Mouse (Mus musculus): ENCODE results near the gene Pde6b. TPM values are rescaled to one million over a fixed set of nuclear protein-coding genes. Genes with fewer than 3 reads are reported as not detected.

Pde6b gene
- polyA plus RNA-seq, 1 experiment from 2014 or later, result not detected

GRCm38 (mm10) chr5:108473737-108474136 is 85.5 kb downstream of the Pde6b start:
- H3K36me3 ChIP-seq (replicated peaks; ENCODE audit: control insufficient read depth, insufficient read depth, low read depth, low read length), result peaks cover 6% of the 10 kb centered on the region
- ATAC-seq (replicated peaks; ENCODE audit: insufficient number of reproducible peaks, low FRiP score, low TSS enrichment, low read depth) (no peak), DNase-seq (ENCODE audit: low spot score) (no peak)
- no peak overlapping the region for H3K27ac ChIP-seq (replicated peaks; ENCODE audit: low read depth, low read length)
- no peak overlapping the region for H3K4me2 ChIP-seq (ENCODE audit: low read depth, low read length)
- H3K27me3 ChIP-seq (ENCODE audit: control insufficient read depth, insufficient read depth, low read length), result no peaks in the 10 kb centered on the region
- WGBS, result 88% methylated on average over 4 of the region's 4 CpGs
- H3K9ac ChIP-seq (replicated peaks; ENCODE audit: low read length), result no peak overlapping the region
- no peak overlapping the region for H3K4me3 ChIP-seq (ENCODE audit: low read depth, low read length)
- no peaks in the 10 kb centered on the region for H3K9me3 ChIP-seq (replicated peaks; ENCODE audit: control insufficient read depth, low read length)
- H3K4me1 ChIP-seq (ENCODE audit: control insufficient read depth, insufficient read depth, low read length), result no peaks in the 10 kb centered on the region

GRCm38 (mm10) chr5:108475977-108476376 is 87.8 kb downstream of the Pde6b start:
- 87% methylated on average over 3 of the region's 3 CpGs for WGBS
- Histone ChIP-seq H3K4me2 (ENCODE audit: low read depth, low read length) (no peak overlapping the region), H3K27me3 (ENCODE audit: control insufficient read depth, insufficient read depth, low read length) (no peaks in the 10 kb centered on the region), H3K36me3 (replicated peaks; ENCODE audit: control insufficient read depth, insufficient read depth, low read depth, low read length) (peaks cover 6% of the 10 kb centered on the region), H3K9ac (replicated peaks; ENCODE audit: low read length) (no peak overlapping the region), H3K27ac (replicated peaks; ENCODE audit: low read depth, low read length) (no peak overlapping the region), H3K4me1 (ENCODE audit: control insufficient read depth, insufficient read depth, low read length) (no peaks in the 10 kb centered on the region), H3K9me3 (replicated peaks; ENCODE audit: control insufficient read depth, low read length) (no peaks in the 10 kb centered on the region), H3K4me3 (ENCODE audit: low read depth, low read length) (no peak overlapping the region)
- ATAC-seq (replicated peaks; ENCODE audit: insufficient number of reproducible peaks, low FRiP score, low TSS enrichment, low read depth), result no peak
- DNase-seq (ENCODE audit: low spot score), result no peak

Other genes with a start within 250 kb of the Pde6b start
- 59.0 and 65.7 TPM in 2 replicates for gene Dr1, start 119.5 kb upstream of the Pde6b start, polyA plus RNA-seq (2014; fragmentation: Nextera tagmentation; extraction: Ambion mirVana)
- 2.1 and 2.7 TPM in 2 replicates for gene Pigg, start 75.8 kb upstream of the Pde6b start, polyA plus RNA-seq (2014; fragmentation: Nextera tagmentation; extraction: Ambion mirVana)
- not detected in 2 replicates for gene Gm42517, start 20.5 kb upstream of the Pde6b start, polyA plus RNA-seq (2014; fragmentation: Nextera tagmentation; extraction: Ambion mirVana)
- 397 and 412 TPM in 2 replicates for gene Atp5k, start 46.1 kb downstream of the Pde6b start, polyA plus RNA-seq (2014; fragmentation: Nextera tagmentation; extraction: Ambion mirVana)
- 0.11 and 0.15 TPM in 2 replicates for gene Mfsd7a, start 60.5 kb downstream of the Pde6b start, polyA plus RNA-seq (2014; fragmentation: Nextera tagmentation; extraction: Ambion mirVana)
- gene Pcgf3, start 72.8 kb downstream of the Pde6b start, polyA plus RNA-seq (2014; fragmentation: Nextera tagmentation; extraction: Ambion mirVana), result 27.8 and 31.0 TPM in 2 replicates
- gene Cplx1, start 161.6 kb downstream of the Pde6b start, polyA plus RNA-seq (2014; fragmentation: Nextera tagmentation; extraction: Ambion mirVana), result 3.5 and 4.6 TPM in 2 replicates
- gene Gak, start 241.4 kb downstream of the Pde6b start, polyA plus RNA-seq (2014; fragmentation: Nextera tagmentation; extraction: Ambion mirVana), result 45.5 and 46.7 TPM in 2 replicates
- 21.0 and 21.9 TPM in 2 replicates for gene Tmem175, start 241.4 kb downstream of the Pde6b start, polyA plus RNA-seq (2014; fragmentation: Nextera tagmentation; extraction: Ambion mirVana)

Measured in embryonic facial prominence, embryonic 11.5 days (tissue).